Mouse (Mus musculus): ENCODE results near the gene Cd19. TPM values are rescaled to one million over a fixed set of nuclear protein-coding genes. Genes with fewer than 3 reads are reported as not detected.

Gene Cd19
- total and polyA plus RNA-seq, 3 experiments = not detected

GRCm38 (mm10) chr7:126436851-126437250, 22.2 kb upstream of the Cd19 start:
- no peaks in the 10 kb centered on the region for H3K27me3 ChIP-seq (ENCODE audit: control insufficient read depth in 1 of 2, insufficient read depth in 2 of 2, low read length in 2 of 2)
- no peak overlapping the region for H3K4me3 ChIP-seq (ENCODE audit: control insufficient read depth in 1 of 2, insufficient read depth in 1 of 2, low read depth in 2 of 2, low read length in 2 of 2)
- H3K4me1 ChIP-seq (ENCODE audit: control insufficient read depth in 1 of 2, insufficient read depth in 2 of 2, low read length in 2 of 2) = no peaks in the 10 kb centered on the region
- H3K9me3 ChIP-seq (replicated peaks; ENCODE audit: insufficient read depth, low read length) = no peaks in the 10 kb centered on the region
- no peak overlapping the region for H3K9ac ChIP-seq (ENCODE audit: control insufficient read depth, low read depth, low read length, poor library complexity, severe bottlenecking)
- H3K79me2 ChIP-seq (ENCODE audit: control insufficient read depth, insufficient read depth, low read length, poor library complexity) = no peaks in the 10 kb centered on the region
- TF ChIP-seq ZC3H11A (IDR thresholded peaks at IDR 0.05; ENCODE audit: low read depth, low read length) (peak; percentile 59), RAD21 (IDR thresholded peaks at IDR 0.05; ENCODE audit: low read depth, low read length) (peak; percentile 68), NELFE (IDR thresholded peaks at IDR 0.05; ENCODE audit: low read depth, low read length) (no peak), CTCF (IDR thresholded peaks at IDR 0.05 in 2 of 3, conservative IDR thresholded peaks at IDR 0.05 in 1 of 3; ENCODE audit: control insufficient read depth in 1 of 3, insufficient read depth in 1 of 3, low read depth in 2 of 3, low read length in 3 of 3, poor library complexity in 1 of 3, severe bottlenecking in 1 of 3) (peak; percentile 88 to 98 (median 94)), SMC3 (IDR thresholded peaks at IDR 0.05; ENCODE audit: low read depth, low read length) (peak; percentile 83)
- DNase-seq (ENCODE audit: low read depth, low spot score) = peak; percentile 71
- no peaks in the 10 kb centered on the region for H3K36me3 ChIP-seq (ENCODE audit: control insufficient read depth in 1 of 2, insufficient read depth in 2 of 2, low read length in 2 of 2)
- H3K27ac ChIP-seq (ENCODE audit: control insufficient read depth, low read depth, low read length) = no peak overlapping the region

GRCm38 (mm10) chr7:126435801-126436200, 21.1 kb upstream of the Cd19 start:
- H3K27ac ChIP-seq (ENCODE audit: control insufficient read depth, low read depth, low read length) = no peak overlapping the region
- TF ChIP-seq MAZ (IDR thresholded peaks at IDR 0.05; ENCODE audit: low read depth, low read length) (no peak), EP300 (IDR thresholded peaks at IDR 0.05; ENCODE audit: low read depth in 1 of 2, low read length in 2 of 2) (no peak), ETS1 (IDR thresholded peaks at IDR 0.05; ENCODE audit: low read depth, low read length) (no peak)

GRCm38 (mm10) chr7:126434726-126435125, 20.0 kb upstream of the Cd19 start:
- no peaks in the 10 kb centered on the region for H3K36me3 ChIP-seq (ENCODE audit: control insufficient read depth in 1 of 2, insufficient read depth in 2 of 2, low read length in 2 of 2)

More at GRCm38 (mm10) chr7:126435801-126436200, 21.1 kb upstream of the Cd19 start:
- H3K27me3 ChIP-seq (ENCODE audit: control insufficient read depth in 1 of 2, insufficient read depth in 2 of 2, low read length in 2 of 2) = no peaks in the 10 kb centered on the region
- DNase-seq (ENCODE audit: low read depth, low spot score) = no peak
- no peaks in the 10 kb centered on the region for H3K4me1 ChIP-seq (ENCODE audit: control insufficient read depth in 1 of 2, insufficient read depth in 2 of 2, low read length in 2 of 2)
- no peaks in the 10 kb centered on the region for H3K79me2 ChIP-seq (ENCODE audit: control insufficient read depth, insufficient read depth, low read length, poor library complexity)
- no peak overlapping the region for H3K4me3 ChIP-seq (ENCODE audit: control insufficient read depth in 1 of 2, insufficient read depth in 1 of 2, low read depth in 2 of 2, low read length in 2 of 2)
- H3K9me3 ChIP-seq (replicated peaks; ENCODE audit: insufficient read depth, low read length) = no peaks in the 10 kb centered on the region
- H3K36me3 ChIP-seq (ENCODE audit: control insufficient read depth in 1 of 2, insufficient read depth in 2 of 2, low read length in 2 of 2) = no peaks in the 10 kb centered on the region
- H3K9ac ChIP-seq (ENCODE audit: control insufficient read depth, low read depth, low read length, poor library complexity, severe bottlenecking) = no peak overlapping the region

More at GRCm38 (mm10) chr7:126434726-126435125, 20.0 kb upstream of the Cd19 start:
- TF ChIP-seq ZNF384 (IDR thresholded peaks at IDR 0.05; ENCODE audit: low read depth, low read length) (no peak), MEF2A (IDR thresholded peaks at IDR 0.05; ENCODE audit: extremely low read depth, insufficient replicate concordance, low read depth, low read length, poor library complexity, severe bottlenecking) (no peak), GATA1 (IDR thresholded peaks at IDR 0.05; ENCODE audit: low read depth, low read length) (no peak), UBTF (IDR thresholded peaks at IDR 0.05; ENCODE audit: borderline replicate concordance, insufficient read depth, low read depth, low read length) (no peak), USF1 (IDR thresholded peaks at IDR 0.05; ENCODE audit: low read depth, low read length) (no peak), RAD21 (IDR thresholded peaks at IDR 0.05; ENCODE audit: low read depth, low read length) (no peak), SIN3A (IDR thresholded peaks at IDR 0.05; ENCODE audit: low read length) (no peak), POLR2A (IDR thresholded peaks at IDR 0.05; ENCODE audit: control insufficient read depth in 1 of 2, insufficient read depth in 1 of 2, low read depth in 1 of 2, low read length in 2 of 2, poor library complexity in 1 of 2) (no peak), SMC3 (IDR thresholded peaks at IDR 0.05; ENCODE audit: low read depth, low read length) (no peak), TAL1 (IDR thresholded peaks at IDR 0.05; ENCODE audit: low read length) (no peak), CHD2 (IDR thresholded peaks at IDR 0.05; ENCODE audit: low read length) (no peak), POLR2AphosphoS2 (IDR thresholded peaks at IDR 0.05; ENCODE audit: low read length) (no peak), E2F4 (IDR thresholded peaks at IDR 0.05; ENCODE audit: borderline replicate concordance, low read depth, low read length) (no peak), RCOR1 (IDR thresholded peaks at IDR 0.05; ENCODE audit: low read depth, low read length) (no peak), USF2 (IDR thresholded peaks at IDR 0.05; ENCODE audit: borderline replicate concordance in 1 of 2, insufficient read depth in 1 of 2, low read depth in 1 of 2, low read length in 2 of 2) (no peak), ZMIZ1 (IDR thresholded peaks at IDR 0.05; ENCODE audit: low read depth, low read length) (no peak), MXI1 (IDR thresholded peaks at IDR 0.05; ENCODE audit: low read depth, low read length) (no peak), EP300 (IDR thresholded peaks at IDR 0.05; ENCODE audit: low read depth in 1 of 2, low read length in 2 of 2) (no peak), CHD1 (IDR thresholded peaks at IDR 0.05; ENCODE audit: low read depth, low read length) (no peak)
- Histone ChIP-seq H3K27me3 (ENCODE audit: control insufficient read depth in 1 of 2, insufficient read depth in 2 of 2, low read length in 2 of 2) (no peaks in the 10 kb centered on the region), H3K79me2 (ENCODE audit: control insufficient read depth, insufficient read depth, low read length, poor library complexity) (no peaks in the 10 kb centered on the region), H3K4me1 (ENCODE audit: control insufficient read depth in 1 of 2, insufficient read depth in 2 of 2, low read length in 2 of 2) (no peaks in the 10 kb centered on the region), H3K27ac (ENCODE audit: control insufficient read depth, low read depth, low read length) (no peak overlapping the region), H3K9me3 (replicated peaks; ENCODE audit: insufficient read depth, low read length) (no peaks in the 10 kb centered on the region), H3K4me3 (ENCODE audit: control insufficient read depth in 1 of 2, insufficient read depth in 1 of 2, low read depth in 2 of 2, low read length in 2 of 2) (no peak overlapping the region), H3K9ac (ENCODE audit: control insufficient read depth, low read depth, low read length, poor library complexity, severe bottlenecking) (no peak overlapping the region)
- DNase-seq (ENCODE audit: low read depth, low spot score) = no peak
